In genomic region chr8:84945633-84946527, GRCm38 (mm10) we compare ENCODE assay signal across 7 mouse cellular contexts. TPM values are rescaled to one million over a fixed set of nuclear protein-coding genes. Genes with fewer than 3 reads are reported as not detected.
A peak's percentile ranks its signal among the peaks of the same experiment; 100 is the strongest.
DNase-seq lines count a peak whose midpoint lies in the region; ATAC-seq lines count a peak whose summit lies in the region.

No protein-coding gene starts in this region.

- no peaks in the 10 kb centered on the region for H3K9me3 ChIP-seq in forebrain, embryonic 14.5 days (replicated peaks; ENCODE audit: control insufficient read depth, low read length)
- H3K9me3 ChIP-seq in liver, embryonic 12.5 days (replicated peaks) = no peaks in the 10 kb centered on the region
- no peaks in the 10 kb centered on the region for H3K9me3 ChIP-seq in stomach, embryonic 14.5 days (ENCODE audit: control insufficient read depth, low read depth, low read length)

- DNase-seq in right cerebral cortex, adult 18-20 months = peak; percentile 45
- DNase-seq in right cerebral cortex, adult 2 months (ENCODE audit: low spot score in 2 of 2) = no peak
- peak; percentile 78 for DNase-seq in cerebellum, adult 9-10 months
- peak; percentile 55 for DNase-seq in forebrain, embryonic 14.5 days (ENCODE audit: low spot score)
- DNase-seq in adrenal gland, postnatal 25 days = no peak

- peak overlapping the region; percentile 67 for H3K4me3 ChIP-seq in forebrain, embryonic 14.5 days (ENCODE audit: low read depth, low read length)
- H3K4me3 ChIP-seq in liver, embryonic 12.5 days = peak overlapping the region; percentile 44
- peak overlapping the region; percentile 34 for H3K4me3 ChIP-seq in stomach, embryonic 14.5 days (ENCODE audit: low read depth, low read length)

- peaks cover 35% of the 10 kb centered on the region for H3K27me3 ChIP-seq in forebrain, embryonic 14.5 days (replicated peaks; ENCODE audit: control insufficient read depth, insufficient read depth, low read length)
- peaks cover 95% of the 10 kb centered on the region for H3K27me3 ChIP-seq in liver, embryonic 12.5 days (replicated peaks)
- peaks cover 30% of the 10 kb centered on the region for H3K27me3 ChIP-seq in stomach, embryonic 14.5 days (ENCODE audit: control insufficient read depth, insufficient read depth, low read length)

- peak overlapping the region; percentile 87 for H3K4me2 ChIP-seq in forebrain, embryonic 14.5 days (ENCODE audit: low read length)
- H3K4me2 ChIP-seq in liver, embryonic 12.5 days = peak overlapping the region; percentile 67
- H3K4me2 ChIP-seq in stomach, embryonic 14.5 days (replicated peaks; ENCODE audit: low read depth, low read length) = peak overlapping the region; percentile 64

- peak overlapping the region; percentile 77 for H3K9ac ChIP-seq in forebrain, embryonic 14.5 days (ENCODE audit: low read length)
- no peak overlapping the region for H3K9ac ChIP-seq in liver, embryonic 12.5 days
- no peak overlapping the region for H3K9ac ChIP-seq in stomach, embryonic 14.5 days (replicated peaks; ENCODE audit: low read depth, low read length)

- peak; percentile 63 for ATAC-seq in forebrain, embryonic 14.5 days
- peak; percentile 9; the same call in 1 of the 2 replicates for ATAC-seq in liver, embryonic 12.5 days
- 0 out of 2 replicates have a peak, but pooled peaks have one; percentile 51 for ATAC-seq in stomach, embryonic 14.5 days (ENCODE audit: insufficient number of reproducible peaks, insufficient read depth, low FRiP score, low read depth)

- no peaks in the 10 kb centered on the region for H3K36me3 ChIP-seq in forebrain, embryonic 14.5 days (ENCODE audit: control insufficient read depth, insufficient read depth, low read length)
- H3K36me3 ChIP-seq in liver, embryonic 12.5 days = no peaks in the 10 kb centered on the region
- no peaks in the 10 kb centered on the region for H3K36me3 ChIP-seq in stomach, embryonic 14.5 days (ENCODE audit: control insufficient read depth, insufficient read depth, low read length)

- H3K27ac ChIP-seq in forebrain, embryonic 14.5 days (ENCODE audit: low read depth, low read length) = peak overlapping the region; percentile 55; the same call in 1 of the 2 replicates
- no peak overlapping the region for H3K27ac ChIP-seq in liver, embryonic 12.5 days
- H3K27ac ChIP-seq in stomach, embryonic 14.5 days (ENCODE audit: low read length) = no peak overlapping the region

- peaks cover 11% of the 10 kb centered on the region; the same call in 1 of the 2 replicates for H3K4me1 ChIP-seq in forebrain, embryonic 14.5 days (ENCODE audit: control insufficient read depth, insufficient read depth, low read length)
- peaks cover 32% of the 10 kb centered on the region for H3K4me1 ChIP-seq in liver, embryonic 12.5 days
- 0 out of 2 replicates have a peak, but pooled peaks cover 6% of the 10 kb centered on the region for H3K4me1 ChIP-seq in stomach, embryonic 14.5 days (ENCODE audit: control insufficient read depth, insufficient read depth, low read length)

- 0% methylated on average over 38 of the region's 67 CpGs for WGBS in forebrain, embryonic 14.5 days
- WGBS in liver, embryonic 12.5 days (ENCODE audit: insufficient replicate concordance) = under 1% methylated on average over 54 of the region's 67 CpGs
- WGBS in stomach, embryonic 14.5 days = under 1% methylated on average over 34 of the region's 67 CpGs

RNA-seq across cellular contexts. Expression of gene Rtbdn, which starts 0.9 kb away (rescaled TPM):
- 0.47 and 0.73 TPM in 2 replicates for polyA plus RNA-seq in forebrain, embryonic 14.5 days (2014; fragmentation: Nextera tagmentation; extraction: Ambion mirVana)
- 0.39 and 0.60 TPM in 2 replicates for polyA plus RNA-seq in liver, embryonic 12.5 days (2016; fragmentation: Nextera tagmentation; extraction: Ambion mirVana)
- polyA plus RNA-seq in stomach, embryonic 14.5 days (2014; fragmentation: Nextera tagmentation; extraction: Ambion mirVana) = 0.20 TPM in 1 of 2 replicates, not detected in the other
- not detected in 2 replicates for total RNA-seq in adrenal gland, postnatal 25 days (2021)

RNA-seq across cellular contexts. Expression of gene Mast1, which starts 8.7 kb away (rescaled TPM):
- 24.5 and 40.2 TPM in 2 replicates for polyA plus RNA-seq in forebrain, embryonic 14.5 days (2014; fragmentation: Nextera tagmentation; extraction: Ambion mirVana)
- polyA plus RNA-seq in liver, embryonic 12.5 days (2016; fragmentation: Nextera tagmentation; extraction: Ambion mirVana) = 0.18 TPM in 2 replicates
- 2.2 and 3.2 TPM in 2 replicates for polyA plus RNA-seq in stomach, embryonic 14.5 days (2014; fragmentation: Nextera tagmentation; extraction: Ambion mirVana)
- 1.3 and 3.0 TPM in 2 replicates for total RNA-seq in adrenal gland, postnatal 25 days (2021)

RNA-seq across cellular contexts. Expression of gene Gm49661, which starts 23.4 kb away (rescaled TPM):
- not detected in 2 replicates for polyA plus RNA-seq in forebrain, embryonic 14.5 days (2014; fragmentation: Nextera tagmentation; extraction: Ambion mirVana)
- polyA plus RNA-seq in liver, embryonic 12.5 days (2016; fragmentation: Nextera tagmentation; extraction: Ambion mirVana) = 1.1 TPM in 1 of 2 replicates, not detected in the other
- polyA plus RNA-seq in stomach, embryonic 14.5 days (2014; fragmentation: Nextera tagmentation; extraction: Ambion mirVana) = not detected in 2 replicates
- 4.4 TPM in 1 of 2 replicates, not detected in the other for total RNA-seq in adrenal gland, postnatal 25 days (2021)

RNA-seq across cellular contexts. Expression of gene Prdx2, which starts 23.5 kb away (rescaled TPM):
- polyA plus RNA-seq in forebrain, embryonic 14.5 days (2014; fragmentation: Nextera tagmentation; extraction: Ambion mirVana) = 1,735 and 2,101 TPM in 2 replicates
- 1,859 and 1,895 TPM in 2 replicates for polyA plus RNA-seq in liver, embryonic 12.5 days (2016; fragmentation: Nextera tagmentation; extraction: Ambion mirVana)
- 799 and 888 TPM in 2 replicates for polyA plus RNA-seq in stomach, embryonic 14.5 days (2014; fragmentation: Nextera tagmentation; extraction: Ambion mirVana)
- 496 and 624 TPM in 2 replicates for total RNA-seq in adrenal gland, postnatal 25 days (2021)

RNA-seq across cellular contexts. Expression of gene Rnaseh2a, which starts 23.7 kb away (rescaled TPM):
- 93.3 and 111 TPM in 2 replicates for polyA plus RNA-seq in forebrain, embryonic 14.5 days (2014; fragmentation: Nextera tagmentation; extraction: Ambion mirVana)
- 149 and 150 TPM in 2 replicates for polyA plus RNA-seq in liver, embryonic 12.5 days (2016; fragmentation: Nextera tagmentation; extraction: Ambion mirVana)
- 114 and 125 TPM in 2 replicates for polyA plus RNA-seq in stomach, embryonic 14.5 days (2014; fragmentation: Nextera tagmentation; extraction: Ambion mirVana)
- total RNA-seq in adrenal gland, postnatal 25 days (2021) = 101 and 159 TPM in 2 replicates

Comparison
In these comparisons a context has a peak if more than half of its experiments do, and no peak if none do; other contexts are left out.
1. DNase-seq: peak in right cerebral cortex, adult 18-20 months (single experiment), cerebellum, adult 9-10 months (single experiment) and forebrain, embryonic 14.5 days (single experiment); none in right cerebral cortex, adult 2 months (0 of 2) and adrenal gland, postnatal 25 days (single experiment).
2. ATAC-seq: peak in every context shown above with its lines; median percentile 63 in forebrain, embryonic 14.5 days; 51 in stomach, embryonic 14.5 days; 9 in liver, embryonic 12.5 days.
3. Peak in every context shown above with its lines, with median percentiles within 50 percentile points of each other: H3K4me2 ChIP-seq and H3K4me3 ChIP-seq.